Mouse (Mus musculus): ENCODE measurements around the gene Slc22a18.

The Slc22a18 gene

DNA sequence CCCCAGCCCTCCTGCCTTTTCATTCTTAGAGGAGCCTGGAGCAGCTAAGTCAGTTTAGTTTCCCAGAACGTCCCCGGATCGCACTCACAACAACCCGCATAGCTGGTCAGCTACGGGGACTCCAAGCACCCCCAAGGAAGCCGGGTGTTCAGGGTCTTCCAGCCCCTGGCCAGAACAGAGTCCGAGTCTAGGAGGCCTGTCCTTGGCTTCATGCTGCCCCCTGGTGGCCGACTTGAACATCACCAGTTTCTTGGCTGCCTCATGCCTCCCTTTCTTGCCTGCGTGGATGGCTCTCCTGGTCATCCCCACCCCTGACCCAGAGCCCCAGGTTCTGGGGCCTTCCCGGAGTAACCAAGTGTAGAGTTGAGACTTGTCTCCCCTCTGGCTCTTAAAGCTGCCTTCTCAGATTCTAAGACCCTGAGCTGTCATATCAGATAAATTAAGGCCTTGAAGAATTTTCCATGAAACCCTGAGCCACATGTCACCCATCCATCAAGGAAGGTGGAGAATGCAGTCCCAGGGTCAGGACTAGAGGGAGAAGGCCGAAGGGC is 9.6 kb upstream of the Slc22a18 start:
- peak; percentile 39 to 43 for DNase-seq

- no peak for DNase-seq
These were observed 8.6 kb upstream of the Slc22a18 start for GRCm38 (mm10) chr7:143464811-143465560.

GRCm38 (mm10) chr7:143466099-143466677 is 7.3 kb upstream of the Slc22a18 start:
- peak; percentile 30 to 39 for DNase-seq

DNA sequence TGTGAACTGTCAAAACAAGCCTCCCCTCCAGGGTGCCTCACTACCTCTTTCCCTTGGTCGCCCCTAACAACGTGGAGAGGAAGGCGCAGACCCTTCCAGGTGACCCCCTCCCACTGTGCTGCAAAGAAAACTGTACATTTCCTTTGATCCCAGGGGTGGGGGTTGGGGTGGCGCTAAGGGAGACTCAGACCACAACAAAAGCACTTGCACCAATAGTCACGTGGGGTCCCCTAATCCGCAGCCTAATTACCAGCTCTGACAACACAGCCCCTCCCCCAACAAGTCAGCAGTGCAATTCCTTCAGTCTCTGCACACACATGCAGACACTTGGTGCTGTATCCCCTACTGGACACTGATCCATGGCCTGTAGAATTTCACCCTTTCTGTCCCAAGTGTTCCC is 5.8 kb upstream of the Slc22a18 start:
- DNase-seq, result no peak

GRCm38 (mm10) chr7:143469946-143470345 is 3.6 kb upstream of the Slc22a18 start:
- peak in 1 of 2 experiments; percentile 27 for DNase-seq

GRCm38 (mm10) chr7:143474811-143475210 is 1.3 kb downstream of the Slc22a18 start:
- DNase-seq, result no peak

GRCm38 (mm10) chr7:143475876-143476275 is 2.3 kb downstream of the Slc22a18 start:
- no peak for DNase-seq

- DNase-seq, result no peak
These were observed 3.3 kb downstream of the Slc22a18 start for GRCm38 (mm10) chr7:143476702-143477335.

GRCm38 (mm10) chr7:143477800-143478199 is 4.3 kb downstream of the Slc22a18 start:
- DNase-seq, result no peak

DNA sequence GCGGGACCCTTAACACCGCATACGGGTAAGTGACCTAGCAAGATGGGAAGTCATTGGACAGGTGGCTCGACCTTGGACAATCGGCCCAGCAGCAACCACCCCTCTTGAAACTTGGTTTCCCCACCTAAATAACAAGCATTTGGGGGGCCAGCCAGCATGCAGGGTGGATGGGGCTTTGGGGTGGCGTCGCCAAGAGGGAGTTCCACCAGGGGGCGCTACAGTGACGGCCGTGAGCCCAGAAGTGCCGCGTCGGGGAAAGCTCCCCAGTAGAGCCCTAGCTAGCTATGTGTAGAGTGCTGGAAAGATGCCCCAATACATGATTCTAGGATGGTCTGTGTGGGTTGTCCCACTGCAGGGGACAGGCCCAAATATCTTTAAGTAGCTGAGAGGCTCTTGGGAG is 7.0 kb downstream of the Slc22a18 start:
- DNase-seq, result no peak

DNA sequence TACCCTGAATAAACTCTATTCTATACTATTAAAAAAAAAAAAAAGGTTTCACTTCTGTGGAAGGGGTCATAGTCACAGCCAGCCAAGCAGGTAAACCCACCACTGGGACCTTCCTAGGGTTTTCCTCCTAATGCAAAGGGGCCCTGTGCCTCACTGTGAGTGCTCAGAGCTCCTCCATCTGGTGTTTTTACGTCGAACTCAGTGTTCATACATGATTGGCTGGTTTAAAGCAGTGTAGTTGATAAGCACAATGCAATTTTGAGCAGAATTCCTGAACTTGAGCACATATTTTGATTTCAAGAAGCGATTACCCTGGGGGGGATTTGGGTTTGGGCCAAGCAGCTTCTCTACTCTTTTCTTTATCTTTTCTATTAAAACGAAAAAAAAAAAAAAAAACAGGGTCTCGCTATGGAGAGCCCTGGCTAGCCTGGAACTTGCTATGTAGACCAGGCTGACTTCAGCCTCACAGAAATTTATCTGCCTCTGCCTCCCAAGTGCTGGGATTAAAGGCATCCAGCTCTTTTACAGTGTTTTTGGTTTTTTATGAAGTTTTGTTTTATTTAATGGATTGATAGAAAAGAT is 8.4 kb downstream of the Slc22a18 start:
- DNase-seq, result no peak

- DNase-seq, result no peak
These were observed 9.0 kb downstream of the Slc22a18 start for GRCm38 (mm10) chr7:143482541-143482940.

DNA sequence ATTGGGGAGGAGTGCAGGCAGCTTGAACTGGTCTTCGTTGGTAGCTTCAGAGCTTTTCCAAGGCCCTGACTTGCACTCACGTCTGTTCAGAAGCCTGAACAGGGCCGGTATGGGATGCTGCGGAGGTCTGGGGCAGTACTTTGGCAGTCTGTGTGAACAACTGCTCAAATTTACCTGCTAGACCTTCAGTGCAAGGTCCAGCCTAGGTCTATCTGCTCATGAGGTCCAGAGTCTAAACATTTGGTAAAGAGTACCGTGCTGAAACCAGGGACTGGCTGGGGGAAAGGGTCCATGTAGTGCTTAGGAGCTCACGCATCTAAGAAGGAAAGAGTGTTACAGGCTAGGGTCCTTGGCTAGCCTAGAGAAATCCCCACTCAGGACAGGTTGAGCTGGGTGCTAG is 16.2 kb downstream of the Slc22a18 start:
- no peak for DNase-seq

DNA sequence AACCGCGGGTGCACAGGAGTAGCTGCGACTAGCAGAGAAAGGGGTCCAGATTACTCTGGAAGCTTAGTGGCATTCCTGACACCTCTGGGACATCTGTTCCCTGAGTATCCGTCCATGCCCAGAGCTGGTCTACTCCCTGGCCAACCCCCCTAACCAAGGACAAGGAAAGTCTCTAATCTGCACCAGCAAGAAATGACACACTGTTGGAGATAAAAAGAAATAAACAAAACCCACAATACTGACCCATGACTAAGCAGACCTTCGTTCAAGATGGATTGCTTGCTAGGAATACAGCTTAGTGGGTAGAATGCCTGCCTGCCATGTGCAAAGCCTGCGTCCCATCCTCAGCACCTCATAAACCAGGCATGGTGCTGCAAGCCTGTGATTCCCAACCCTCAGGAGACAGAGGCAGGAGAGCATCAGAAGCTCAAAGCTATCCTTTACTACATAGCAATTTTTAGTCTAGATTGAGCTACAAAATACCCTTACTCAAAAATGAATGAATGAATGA is 20.1 kb downstream of the Slc22a18 start:
- no peak for DNase-seq

DNA sequence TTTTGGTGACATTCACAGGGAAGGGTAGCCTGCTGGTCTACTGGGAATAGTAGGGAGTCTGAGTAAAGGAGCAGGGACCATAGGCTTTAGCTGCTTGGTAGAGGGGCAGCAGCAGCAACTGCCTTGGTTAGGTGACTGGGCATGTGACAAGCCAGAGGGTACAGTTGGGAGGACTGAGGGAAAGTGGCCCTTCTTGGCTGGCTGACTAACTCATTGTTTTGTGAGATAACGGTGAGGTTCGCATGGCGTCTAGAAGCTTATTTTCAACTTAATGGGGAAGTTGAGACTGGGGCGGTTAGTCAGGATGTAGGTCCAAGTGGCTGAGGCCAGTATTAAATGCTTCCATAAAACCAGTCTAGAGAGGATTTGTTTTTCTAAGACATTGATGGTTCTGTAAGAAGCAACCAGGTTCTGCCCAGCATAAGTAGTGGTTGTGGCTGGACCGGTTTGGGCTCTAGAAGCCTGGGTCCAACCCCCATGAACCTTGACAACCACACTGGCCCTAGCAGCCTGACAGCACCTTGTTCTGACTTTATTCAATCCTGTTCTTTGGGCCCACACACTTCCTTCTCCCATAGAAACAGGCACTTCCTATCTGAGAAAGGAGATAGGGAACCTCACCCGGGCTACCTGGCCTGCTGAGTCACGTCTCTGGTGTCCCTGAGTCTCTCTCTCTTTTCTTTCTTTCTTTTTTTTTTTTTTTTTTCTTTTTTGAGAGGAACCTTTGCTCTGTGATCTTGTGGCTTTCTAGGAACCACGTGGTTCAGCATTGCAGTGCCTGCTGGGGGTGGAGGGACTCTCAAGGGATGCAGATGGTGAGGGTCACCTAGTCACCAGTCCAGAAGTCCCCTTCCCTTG is 21.8 kb downstream of the Slc22a18 start:
- DNase-seq, result no peak

GRCm38 (mm10) chr7:143498584-143498983 is 25.0 kb downstream of the Slc22a18 start:
- DNase-seq, result no peak

- no peak for DNase-seq
These were observed 27.4 kb downstream of the Slc22a18 start for GRCm38 (mm10) chr7:143500912-143501311.

DNA sequence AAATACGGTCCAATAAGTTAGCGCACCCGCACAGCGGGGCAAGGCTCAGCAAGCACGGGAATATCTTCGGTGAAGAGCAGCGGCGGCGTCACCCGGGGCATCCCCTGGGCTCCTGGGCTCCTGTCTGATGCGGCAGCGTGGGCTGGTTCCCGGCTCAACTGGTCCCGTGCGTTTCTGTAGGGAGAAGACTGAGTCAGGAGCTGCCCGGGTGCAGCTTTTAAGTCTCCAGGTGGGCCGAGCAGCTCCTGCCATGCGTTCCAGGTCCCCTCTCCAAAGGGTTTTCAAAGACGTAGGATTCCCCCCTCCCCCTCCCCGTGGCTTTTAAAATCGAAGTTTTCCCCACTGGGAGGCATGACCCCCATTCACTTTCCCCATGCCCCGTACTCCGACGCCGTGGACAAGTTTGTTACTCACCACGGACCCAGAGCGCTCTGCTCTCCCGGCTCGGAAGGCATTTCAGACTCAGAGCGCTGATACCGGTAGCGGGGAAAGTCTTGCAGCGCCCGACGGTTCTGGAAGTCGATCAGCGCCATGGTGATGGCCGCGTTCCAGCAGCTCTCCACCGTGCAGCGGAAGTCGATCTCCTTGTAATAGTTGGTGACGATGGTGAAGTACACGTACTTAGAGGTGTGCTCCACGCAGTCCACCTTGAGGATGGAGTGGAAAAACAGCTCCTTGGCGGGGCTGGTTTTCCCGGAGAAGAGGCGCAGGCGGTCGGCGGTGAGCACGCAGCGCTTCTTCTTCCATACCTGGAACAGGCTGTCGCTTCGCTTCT is 28.3 kb downstream of the Slc22a18 start:
- DNase-seq, result no peak

GRCm38 (mm10) chr7:143502418-143503200 is 29.1 kb downstream of the Slc22a18 start, which contains the start of gene Phlda2:
TSS of gene Phlda2 (minus strand) at chr7:143503150.
- no peak for DNase-seq

- no peak for DNase-seq
These were observed 30.4 kb downstream of the Slc22a18 start for GRCm38 (mm10) chr7:143503926-143504325.

Measured in thymus, adult 18-20 months (tissue).